9 mouse cellular contexts compared by ENCODE assay signal in the genomic region with DNA sequence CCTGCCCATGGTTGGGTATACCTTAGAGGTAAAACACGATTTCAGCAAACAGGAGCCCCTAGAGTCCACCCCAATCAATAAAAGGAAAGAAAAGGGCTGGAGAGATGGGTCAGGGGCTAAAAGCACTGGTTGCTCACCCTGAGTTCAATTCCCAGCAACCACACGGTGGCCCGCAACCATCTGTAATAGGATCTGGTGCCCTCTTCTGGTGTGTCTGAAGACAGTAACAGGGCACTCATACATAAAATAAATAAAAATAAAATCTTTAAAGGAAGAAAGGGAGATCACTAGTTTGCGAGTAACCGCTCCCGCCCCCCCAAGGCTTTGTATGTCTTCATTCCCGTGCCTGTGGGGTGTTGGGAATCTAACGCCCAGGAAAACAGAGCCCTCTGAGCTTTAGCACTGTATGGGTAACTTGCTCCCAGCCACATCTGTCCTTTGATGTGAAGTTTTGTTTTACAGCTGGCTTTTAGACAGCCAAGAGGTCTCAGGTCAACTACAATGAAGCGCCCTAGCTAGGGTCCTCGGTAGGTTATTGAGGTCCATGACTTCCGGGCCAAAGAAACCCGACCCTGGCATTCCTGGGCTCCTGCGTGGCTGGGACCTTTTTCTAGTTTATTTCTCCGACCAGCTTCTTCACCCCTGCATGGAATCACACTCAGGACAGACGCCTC.
DNase-seq lines count a peak whose midpoint lies in the region; ATAC-seq and TF ChIP-seq lines count a peak whose summit lies in the region.
"Had no signal": no experiment of that assay in that cellular context is flagged by ENCODE, and none has a peak within 500 bp of the region (broad histone marks: within the 10 kb centered on the region; RNA-seq: fewer than 3 reads in every experiment).

No protein-coding gene starts in this region.

- WGBS in heart, embryonic 15.5 days, result 53% methylated on average over 15 of the region's 15 CpGs
- WGBS in hindbrain, embryonic 14.5 days, result 45% methylated on average over 15 of the region's 15 CpGs
- WGBS in midbrain, embryonic 12.5 days, result 46% methylated on average over 15 of the region's 15 CpGs

- no peak for DNase-seq in heart, adult 8-10 months (ENCODE audit: low spot score)
- DNase-seq in hindbrain, embryonic 14.5 days (ENCODE audit: low spot score), result peak; percentile 37
- no peak for DNase-seq in left cerebral cortex, adult 11 months (ENCODE audit: low spot score)
- DNase-seq in gastrocnemius, postnatal 36 days, result no peak
- no peak for DNase-seq in layer of hippocampus, postnatal 25 days (ENCODE audit: extremely low spot score in 1 of 2, low spot score in 1 of 2)

- no peaks in the 10 kb centered on the region for H3K36me3 ChIP-seq in heart, embryonic 15.5 days
- H3K36me3 ChIP-seq in hindbrain, embryonic 14.5 days (replicated peaks; ENCODE audit: control insufficient read depth, insufficient read depth), result no peaks in the 10 kb centered on the region
- no peaks in the 10 kb centered on the region for H3K36me3 ChIP-seq in midbrain, embryonic 12.5 days
- H3K36me3 ChIP-seq: G1E had no signal

- H3K27me3 ChIP-seq in heart, embryonic 15.5 days, result no peaks in the 10 kb centered on the region
- H3K27me3 ChIP-seq in hindbrain, embryonic 14.5 days (ENCODE audit: control insufficient read depth, insufficient read depth, low read length), result no peaks in the 10 kb centered on the region
- H3K27me3 ChIP-seq in midbrain, embryonic 12.5 days, result no peaks in the 10 kb centered on the region

- H3K4me2 ChIP-seq in heart, embryonic 15.5 days, result peak overlapping the region; percentile 70
- peak overlapping the region; percentile 67 for H3K4me2 ChIP-seq in hindbrain, embryonic 14.5 days (replicated peaks)
- peak overlapping the region; percentile 59 for H3K4me2 ChIP-seq in midbrain, embryonic 12.5 days (replicated peaks)

- H3K9me3 ChIP-seq in heart, embryonic 15.5 days (replicated peaks), result no peaks in the 10 kb centered on the region
- 0 out of 2 replicates have a peak, but pooled peaks cover 3% of the 10 kb centered on the region for H3K9me3 ChIP-seq in hindbrain, embryonic 14.5 days (ENCODE audit: control insufficient read depth, low read length)
- H3K9me3 ChIP-seq in midbrain, embryonic 12.5 days, result no peaks in the 10 kb centered on the region
- H3K9me3 ChIP-seq: G1E had no signal

- peak overlapping the region; percentile 46 for H3K9ac ChIP-seq in heart, embryonic 15.5 days
- peak overlapping the region; percentile 71 for H3K9ac ChIP-seq in hindbrain, embryonic 14.5 days
- peak overlapping the region; percentile 65 for H3K9ac ChIP-seq in midbrain, embryonic 12.5 days (replicated peaks)

- no peak for TF ChIP-seq CTCF in cortical plate, adult 2 months (IDR thresholded peaks at IDR 0.05; ENCODE audit: extremely low read depth, insufficient read depth, low read length)

- H3K27ac ChIP-seq in heart, embryonic 15.5 days, result peak overlapping the region; percentile 76
- no peak overlapping the region for H3K27ac ChIP-seq in cortical plate, adult 2 months (ENCODE audit: insufficient read depth, low read length)
- H3K27ac ChIP-seq in hindbrain, embryonic 14.5 days, result peak overlapping the region; percentile 94
- H3K27ac ChIP-seq in midbrain, embryonic 12.5 days (replicated peaks), result peak overlapping the region; percentile 94

- H3K4me1 ChIP-seq in heart, embryonic 15.5 days (replicated peaks), result peaks cover 15% of the 10 kb centered on the region
- 0 out of 2 replicates have a peak, but pooled peaks cover 3% of the 10 kb centered on the region for H3K4me1 ChIP-seq in cortical plate, adult 2 months (ENCODE audit: control insufficient read depth, insufficient read depth, low read length)
- peaks cover 9% of the 10 kb centered on the region; the same call in 1 of the 2 replicates for H3K4me1 ChIP-seq in hindbrain, embryonic 14.5 days (replicated peaks; ENCODE audit: control insufficient read depth, insufficient read depth, low read length)
- peaks cover 14% of the 10 kb centered on the region for H3K4me1 ChIP-seq in midbrain, embryonic 12.5 days

- peak overlapping the region; percentile 43 for H3K4me3 ChIP-seq in heart, embryonic 15.5 days
- peak overlapping the region; percentile 35; the same call in 1 of the 2 replicates for H3K4me3 ChIP-seq in cortical plate, adult 2 months (ENCODE audit: insufficient read depth, low read length)
- H3K4me3 ChIP-seq in hindbrain, embryonic 14.5 days (replicated peaks; ENCODE audit: low read length), result peak overlapping the region; percentile 29
- H3K4me3 ChIP-seq in midbrain, embryonic 12.5 days, result peak overlapping the region; percentile 40

- intact Hi-C loops in gastrocnemius, postnatal 36 days (cut with DNase I), result no loop called here

- no peak for TF ChIP-seq POLR2A in cortical plate, adult 2 months (IDR thresholded peaks at IDR 0.05; ENCODE audit: extremely low read depth, insufficient read depth, low read length)

- ATAC-seq in heart, embryonic 15.5 days (replicated peaks; ENCODE audit: insufficient number of reproducible peaks, insufficient read depth, low FRiP score, low read depth), result peak; percentile 27
- ATAC-seq in hindbrain, embryonic 14.5 days (ENCODE audit: low FRiP score), result peak; percentile 31; the same call in 1 of the 2 replicates
- peak; percentile 61; the same call in 1 of the 2 replicates for ATAC-seq in midbrain, embryonic 12.5 days (ENCODE audit: low FRiP score, low read depth)
